Mouse (Mus musculus) kidney, adult 18-20 months (tissue): ENCODE results near the gene Ptpn7.
A peak's percentile ranks its signal among the peaks of the same experiment; 100 is the strongest.
"Not testable (repeated sequence)": the region's sequence is repeated elsewhere in the genome, so short reads cannot be mapped to it uniquely, and the experiment has no call there.

ENCODE experiments used
- DNase-seq: peaks from one replicate; pipeline ENCODE4 v3.0.0; 2021

Gene Ptpn7

DNA sequence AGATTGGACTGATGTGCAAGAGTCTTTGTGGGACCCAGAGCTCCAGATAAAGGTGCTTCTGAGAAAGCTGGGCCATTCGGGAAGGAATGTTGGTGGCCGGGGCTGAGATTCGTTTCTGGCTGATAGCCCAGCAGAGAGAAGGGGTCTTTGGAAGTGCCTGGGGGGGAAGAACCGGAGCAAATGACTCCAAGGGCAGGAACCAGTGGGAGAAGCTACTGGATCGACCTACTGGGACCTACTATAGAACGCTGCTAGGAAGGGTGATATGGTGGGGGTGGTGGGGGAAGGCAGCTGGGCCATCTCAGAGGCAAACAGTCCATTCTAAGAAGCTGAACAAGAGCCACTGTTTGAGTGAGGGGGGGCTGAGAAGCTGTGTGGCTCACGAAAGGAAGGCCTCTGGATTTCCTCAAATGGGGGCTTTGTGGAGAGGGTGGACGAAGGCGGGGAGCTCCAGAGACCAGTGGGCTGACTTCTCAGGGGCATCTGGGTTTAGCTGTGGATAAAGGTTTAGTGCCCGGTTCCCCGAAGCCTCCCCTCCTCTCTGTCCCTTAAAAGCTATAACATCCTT lies 27.1 kb downstream of the Ptpn7 start:
- DNase-seq: no peak

GRCm38 (mm10) chr1:135160411-135161050 lies 28.0 kb downstream of the Ptpn7 start:
- no peak for DNase-seq

GRCm38 (mm10) chr1:135162720-135163119 lies 30.2 kb downstream of the Ptpn7 start:
- DNase-seq: no peak

GRCm38 (mm10) chr1:135167435-135167834 lies 34.9 kb downstream of the Ptpn7 start, which contains the start of gene Gpr37l1:
TSS of gene Gpr37l1 (minus strand) at chr1:135167681.
- DNase-seq: no peak

GRCm38 (mm10) chr1:135168453-135169200 lies 36.1 kb downstream of the Ptpn7 start:
- DNase-seq: peak; percentile 76

DNA sequence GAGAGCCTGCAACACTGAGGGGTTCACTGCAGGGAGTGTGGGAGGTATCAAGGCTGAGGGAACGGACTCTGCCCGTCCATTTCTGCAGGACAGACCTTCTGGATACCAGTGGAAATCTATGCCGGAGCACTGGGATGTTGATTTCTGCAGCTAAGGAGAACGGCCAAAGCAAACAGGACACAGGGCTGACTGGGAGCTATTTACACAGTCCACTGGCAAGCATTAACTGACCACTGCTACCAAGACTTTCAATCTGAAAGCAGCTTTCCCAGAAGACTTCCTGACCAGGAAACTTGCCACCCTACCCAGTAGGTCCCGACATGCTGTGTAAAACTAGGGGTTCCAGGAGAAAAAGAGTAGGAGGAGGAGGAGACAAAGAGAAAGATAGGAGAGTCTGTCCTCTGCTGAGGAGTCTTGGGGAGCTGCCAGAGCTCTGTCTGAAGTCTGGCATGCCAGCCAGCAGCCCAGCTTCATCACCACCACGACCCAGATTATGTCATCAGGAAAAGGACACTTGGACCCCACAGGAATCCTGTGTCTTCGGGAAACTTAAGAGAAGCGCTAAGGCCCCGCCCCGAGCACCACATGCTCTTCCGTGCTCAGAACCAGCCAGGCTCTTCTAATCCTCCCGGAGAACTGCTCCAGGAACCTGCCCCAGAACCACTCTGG lies 37.2 kb downstream of the Ptpn7 start:
- DNase-seq: peak; percentile 65

GRCm38 (mm10) chr1:135170299-135170698 lies 37.8 kb downstream of the Ptpn7 start:
- no peak for DNase-seq

- no peak for DNase-seq
These were observed 38.7 kb downstream of the Ptpn7 start for GRCm38 (mm10) chr1:135171202-135171601.

GRCm38 (mm10) chr1:135171984-135172383 lies 39.5 kb downstream of the Ptpn7 start:
- peak; percentile 70 for DNase-seq

- DNase-seq: peak; percentile 16
These were observed 40.8 kb downstream of the Ptpn7 start for GRCm38 (mm10) chr1:135173311-135173710.

DNA sequence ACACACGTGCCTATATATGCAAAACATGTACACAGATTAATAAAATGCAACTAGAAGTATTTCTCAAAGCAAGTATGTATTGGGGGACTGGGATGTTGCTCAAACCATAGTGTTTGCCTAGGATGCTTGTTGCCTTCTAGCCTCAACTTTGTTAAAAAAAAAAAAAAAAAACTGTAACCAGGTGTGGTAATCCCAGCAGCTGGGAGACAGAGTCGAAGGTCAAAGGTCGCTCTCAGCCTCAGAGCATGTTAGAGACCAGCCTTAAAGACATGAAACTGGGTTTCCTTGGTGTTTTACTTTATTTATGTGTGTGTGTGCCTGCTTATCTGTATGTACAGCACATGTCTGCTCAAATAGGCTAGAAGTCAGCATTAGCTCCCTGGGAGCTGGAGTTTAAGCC lies 42.7 kb downstream of the Ptpn7 start:
- DNase-seq: no peak

DNA sequence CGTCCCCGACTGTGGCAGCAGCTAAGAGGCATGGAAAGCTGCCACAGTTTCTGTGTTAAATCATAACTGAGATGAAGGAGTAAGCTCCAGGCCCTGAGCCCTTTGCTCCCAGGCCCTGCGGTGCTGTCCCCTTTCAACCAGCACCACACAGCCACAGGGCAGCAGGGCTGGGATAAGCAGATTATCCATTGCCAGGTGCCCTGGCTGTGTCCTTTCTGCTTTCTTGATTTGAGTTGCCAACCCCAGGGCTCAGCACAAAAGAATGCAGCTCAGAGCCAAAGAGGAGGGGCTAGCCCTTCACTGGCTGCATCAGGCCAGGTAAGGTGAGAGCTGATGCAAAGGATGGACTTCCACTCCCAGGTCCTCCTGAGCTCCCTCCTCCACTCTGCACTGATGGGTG lies 45.2 kb downstream of the Ptpn7 start:
- peak; percentile 72 for DNase-seq

- peak; percentile 46 for DNase-seq
These were observed 46.4 kb downstream of the Ptpn7 start for GRCm38 (mm10) chr1:135178863-135179262.

DNA sequence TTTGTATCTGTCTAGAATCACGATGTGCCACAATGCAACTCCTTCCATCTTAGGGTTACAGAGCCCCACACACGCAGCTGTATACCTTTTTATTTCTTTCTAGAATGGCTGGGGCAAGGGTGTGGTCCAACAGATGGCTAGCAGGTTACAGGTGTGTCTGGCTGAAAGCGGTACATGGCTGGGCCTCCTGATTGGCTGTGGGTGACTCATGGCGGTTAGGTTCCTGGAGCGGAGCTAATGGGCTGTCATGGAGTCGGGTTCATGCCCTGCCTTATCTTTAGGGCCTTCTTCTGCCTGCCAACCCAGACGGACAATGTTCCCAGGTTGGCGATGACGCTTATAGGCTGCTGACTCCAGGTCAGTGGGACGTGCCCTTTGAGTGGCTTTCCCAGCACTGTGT lies 48.3 kb downstream of the Ptpn7 start:
- no peak for DNase-seq

DNA sequence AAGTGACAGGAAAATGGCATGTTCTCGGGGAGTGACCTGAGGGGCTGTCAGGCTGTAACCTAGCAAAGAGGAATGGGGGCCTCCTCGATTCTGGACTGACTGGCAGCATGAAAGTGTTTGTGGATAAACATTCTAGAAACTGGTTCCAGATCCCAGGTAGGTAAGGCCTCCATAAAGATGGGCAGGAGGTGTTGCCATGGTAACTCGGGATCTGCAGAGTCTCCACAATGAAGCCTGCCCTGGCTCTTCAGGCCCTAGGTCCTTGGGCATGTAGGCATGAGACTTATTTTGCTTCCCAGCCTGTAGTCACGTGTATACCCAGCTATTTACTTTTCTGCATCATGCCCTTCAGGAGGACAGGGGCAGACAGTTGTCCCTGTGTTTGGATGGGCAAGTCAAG lies 48.8 kb downstream of the Ptpn7 start:
- DNase-seq: no peak

GRCm38 (mm10) chr1:135181880-135182623 lies 49.6 kb downstream of the Ptpn7 start:
- peak; percentile 85 for DNase-seq

GRCm38 (mm10) chr1:135182975-135183374 lies 50.5 kb downstream of the Ptpn7 start:
- DNase-seq: no peak

GRCm38 (mm10) chr1:135183448-135183847 lies 50.9 kb downstream of the Ptpn7 start:
- peak; percentile 24 for DNase-seq

GRCm38 (mm10) chr1:135183941-135184570 lies 51.6 kb downstream of the Ptpn7 start:
- DNase-seq: no peak

DNA sequence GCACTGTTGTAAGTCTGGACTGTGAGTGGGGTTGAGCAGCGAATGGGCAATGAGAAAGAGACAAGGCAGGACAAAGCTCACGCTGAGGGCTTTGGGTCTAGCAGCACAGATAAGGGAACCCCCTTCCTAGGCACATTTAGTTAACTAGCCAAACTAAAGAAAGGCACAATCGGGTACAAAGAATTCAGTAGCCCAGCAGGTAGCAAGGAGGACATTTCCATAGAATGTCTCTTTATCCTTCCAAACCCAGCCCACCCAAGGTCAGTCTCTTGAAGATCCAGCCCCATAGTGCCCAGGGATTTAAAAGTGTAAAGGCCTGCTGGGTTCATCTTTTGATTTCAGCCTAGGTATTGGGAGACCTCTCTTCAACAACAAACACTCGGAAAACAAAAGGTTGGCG lies 53.4 kb downstream of the Ptpn7 start:
- DNase-seq: no peak

- no peak for DNase-seq
These were observed 53.9 kb downstream of the Ptpn7 start for GRCm38 (mm10) chr1:135186427-135186826.

GRCm38 (mm10) chr1:135187016-135187415 lies 54.5 kb downstream of the Ptpn7 start:
- not testable (repeated sequence) for DNase-seq
